Mouse (Mus musculus) forebrain, embryonic 15.5 days (tissue): ENCODE measurements around the gene Rad54l. TPM values are rescaled to one million over a fixed set of nuclear protein-coding genes. Genes with fewer than 3 reads are reported as not detected.
A peak's percentile ranks its signal among the peaks of the same experiment; 100 is the strongest.

ENCODE experiments used
- ATAC-seq: fragments of 200-750 bp; cut with Nextera tagmentation; replicated peaks from 2 replicates; pipeline ENCODE4 v1.8.0; 2017; ENCODE audit warnings: mild to moderate bottlenecking, moderate TSS enrichment, moderate library complexity
- H3K27ac ChIP-seq: fragments of 300-500 bp; sonication (generic); replicated peaks from 2 replicates; pipeline ENCODE4 v1.5.1; 2015; ENCODE audit warnings: mild to moderate bottlenecking, inconsistent platforms
- H3K27me3 ChIP-seq: fragments of 300-500 bp; sonication (generic); 2 replicates; pipeline ENCODE4 v1.6.1; 2015; ENCODE audit warnings: inconsistent platforms
- H3K36me3 ChIP-seq: fragments of 300-500 bp; sonication (generic); 2 replicates; pipeline ENCODE4 v1.6.1; 2015; ENCODE audit warnings: mild to moderate bottlenecking, inconsistent platforms
- H3K4me1 ChIP-seq: fragments of 300-500 bp; sonication (generic); 2 replicates; pipeline ENCODE4 v1.6.1; 2015; ENCODE audit warnings: inconsistent platforms
- H3K4me2 ChIP-seq: fragments of 300-500 bp; sonication (generic); replicated peaks from 2 replicates; pipeline ENCODE4 v1.6.1; 2015; ENCODE audit warnings: mild to moderate bottlenecking, inconsistent platforms
- H3K4me3 ChIP-seq: fragments of 300-500 bp; sonication (generic); 2 replicates; pipeline ENCODE4 v1.5.1; 2015; ENCODE audit warnings: mild to moderate bottlenecking, inconsistent platforms
- H3K9ac ChIP-seq: fragments of 300-500 bp; sonication (generic); replicated peaks from 2 replicates; pipeline ENCODE4 v1.6.1; 2015; ENCODE audit warnings: mild to moderate bottlenecking, inconsistent platforms
- H3K9me3 ChIP-seq: fragments of 300-500 bp; sonication (generic); 2 replicates; pipeline ENCODE4 v1.6.1; 2016; ENCODE audit warnings: inconsistent platforms
- WGBS: fragments of 180-500 bp; shearing (Covaris S2); methylation state at CpG from one replicate; pipeline ENCODE4 v1.1.7; 2015; ENCODE audit warnings: mixed read lengths; 5-methylcytosine and 5-hydroxymethylcytosine counted together
- polyA plus RNA-seq: library from polyadenylated mRNA; unstranded; fragments of >200 nt; fragmentation: Nextera tagmentation; extraction: Ambion mirVana; gene quantifications from 2 replicates; pipeline ENCODE4 v1.2.1, GENCODE M21; 2015

Gene Rad54l
- polyA plus RNA-seq, 1 experiment from 2014 or later = 21.2 TPM

DNA sequence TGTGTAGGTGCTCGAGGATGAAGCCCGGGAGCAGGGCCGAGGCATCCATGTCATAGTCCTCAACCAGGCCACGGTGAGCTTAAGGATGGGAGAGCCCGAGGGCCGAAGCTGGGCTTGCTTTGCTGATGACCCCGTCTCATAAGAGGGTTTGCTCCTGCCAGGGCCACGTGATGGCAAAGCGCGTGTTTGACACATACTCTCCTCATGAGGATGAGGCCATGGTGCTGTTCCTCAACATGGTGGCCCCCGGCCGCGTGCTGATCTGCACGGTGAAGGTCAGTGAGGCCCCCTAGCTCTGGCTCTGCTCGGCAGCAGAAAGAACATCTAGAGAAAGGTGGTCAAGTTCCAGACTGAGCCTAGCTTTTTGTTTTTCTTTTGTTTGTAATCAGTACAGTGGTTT, 29.2 kb upstream of the Rad54l start:
- Histone ChIP-seq H3K4me1 (peaks cover 15% of the 10 kb centered on the region), H3K36me3 (peaks cover 57% of the 10 kb centered on the region), H3K4me3 (no peak overlapping the region), H3K27me3 (no peaks in the 10 kb centered on the region), H3K9me3 (no peaks in the 10 kb centered on the region), H3K9ac (no peak overlapping the region), H3K27ac (no peak overlapping the region), H3K4me2 (no peak overlapping the region)
- 93% methylated on average over 15 of the region's 15 CpGs for WGBS
- ATAC-seq = no peak

DNA sequence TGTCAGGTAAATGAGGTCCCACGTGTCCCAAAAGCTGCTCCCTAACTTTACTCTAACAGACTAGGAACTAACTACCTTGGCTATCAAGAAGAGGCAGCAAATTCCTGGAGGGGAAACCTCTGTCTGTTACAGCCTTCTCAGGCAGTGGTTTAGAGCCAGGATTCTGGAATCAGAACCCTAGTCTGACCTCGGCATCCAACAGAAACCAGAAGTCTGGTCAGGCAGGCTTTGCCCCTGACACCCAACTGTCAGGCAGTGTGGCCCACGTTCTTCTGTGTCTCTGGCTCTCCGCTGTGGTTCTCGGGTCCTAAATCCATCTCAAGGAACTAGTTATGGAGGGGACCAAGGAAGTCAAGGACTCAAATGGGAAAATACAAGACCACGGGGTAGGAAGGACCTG, 27.7 kb upstream of the Rad54l start, which contains the start of gene Lurap1:
TSS of gene Lurap1 (minus strand) at position 101 of the 400 bp plus-strand sequence.
- Histone ChIP-seq H3K4me2 (peak within 1 kb of the TSS; percentile 55), H3K36me3 (peaks cover 42% of the 10 kb centered on the region), H3K27ac (peak within 1 kb of the TSS; percentile 85), H3K9me3 (no peaks in the 10 kb centered on the region), H3K27me3 (no peaks in the 10 kb centered on the region), H3K4me1 (peaks cover 15% of the 10 kb centered on the region), H3K9ac (peak within 1 kb of the TSS; percentile 93), H3K4me3 (peak within 1 kb of the TSS; percentile 78)
- no peak for ATAC-seq
- WGBS = 74% methylated on average over 6 of the region's 6 CpGs

DNA sequence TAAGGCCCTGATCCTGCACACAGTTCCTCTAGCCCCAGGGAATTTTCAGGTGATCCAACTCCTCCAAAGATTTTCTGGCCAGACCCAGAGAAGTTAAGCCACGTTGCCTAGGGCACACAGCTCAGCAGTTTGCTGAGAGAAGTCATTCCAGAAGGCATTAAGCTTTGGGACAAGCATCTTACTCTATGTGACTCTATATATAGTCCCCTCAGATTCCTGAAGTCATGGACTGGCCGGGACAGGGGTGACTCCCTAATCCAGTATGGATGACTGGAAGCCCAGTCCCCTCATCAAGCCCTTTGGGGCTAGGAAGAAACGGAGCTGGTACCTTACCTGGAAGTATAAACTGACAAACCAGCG, 27.4 kb upstream of the Rad54l start:
- H3K4me3 ChIP-seq = peak overlapping the region; percentile 78
- H3K4me1 ChIP-seq = peaks cover 15% of the 10 kb centered on the region
- peak overlapping the region; percentile 55 for H3K4me2 ChIP-seq
- H3K27ac ChIP-seq = peak overlapping the region; percentile 85
- peak; percentile 26 for ATAC-seq
- H3K27me3 ChIP-seq = no peaks in the 10 kb centered on the region
- WGBS = 24% methylated on average over 4 of the region's 4 CpGs
- H3K9ac ChIP-seq = peak overlapping the region; percentile 93
- H3K36me3 ChIP-seq = peaks cover 38% of the 10 kb centered on the region
- H3K9me3 ChIP-seq = no peaks in the 10 kb centered on the region

DNA sequence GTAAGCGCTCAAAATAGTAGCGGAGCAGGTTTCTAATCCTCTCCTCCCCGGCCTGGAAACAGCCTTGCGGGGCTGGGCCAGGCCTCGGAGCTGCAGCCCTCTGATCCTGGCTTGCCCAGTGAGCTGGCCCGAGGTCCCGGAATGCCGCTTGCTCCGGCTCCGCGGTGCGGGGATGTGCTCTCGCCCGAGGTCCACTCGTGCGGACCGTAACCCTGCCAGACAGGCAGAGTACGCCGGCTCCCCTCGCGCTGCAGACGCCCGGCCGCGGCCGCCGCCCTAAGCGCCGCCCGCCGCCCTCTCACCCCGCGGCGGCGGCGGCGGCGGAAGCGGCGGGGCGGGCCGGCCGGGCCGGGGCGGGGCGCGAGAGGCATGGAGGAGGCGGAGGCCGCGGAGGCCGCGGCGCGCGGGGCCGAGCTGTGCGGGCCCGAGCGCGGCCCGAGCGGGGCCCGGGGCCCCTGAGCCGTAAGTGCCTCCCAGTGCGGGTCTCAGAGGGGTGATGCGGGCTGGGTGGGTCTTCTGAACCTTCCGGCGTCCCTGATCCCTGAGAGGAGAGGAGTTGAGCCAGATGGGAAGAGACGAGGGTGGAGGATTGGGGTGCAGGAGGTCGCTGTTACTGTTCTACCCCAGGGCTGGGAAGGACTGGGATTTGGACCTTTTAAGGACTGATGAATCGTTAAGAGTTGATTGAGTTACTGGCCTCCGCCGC, 26.8 kb upstream of the Rad54l start:
- Histone ChIP-seq H3K4me1 (peaks cover 15% of the 10 kb centered on the region), H3K36me3 (peaks cover 33% of the 10 kb centered on the region), H3K27ac (peak overlapping the region; percentile 85), H3K4me2 (peak overlapping the region; percentile 55), H3K9ac (peak overlapping the region; percentile 93), H3K9me3 (no peaks in the 10 kb centered on the region), H3K27me3 (no peaks in the 10 kb centered on the region), H3K4me3 (peak overlapping the region; percentile 78)
- under 1% methylated on average over 70 of the region's 73 CpGs for WGBS
- ATAC-seq = peak; percentile 94

DNA sequence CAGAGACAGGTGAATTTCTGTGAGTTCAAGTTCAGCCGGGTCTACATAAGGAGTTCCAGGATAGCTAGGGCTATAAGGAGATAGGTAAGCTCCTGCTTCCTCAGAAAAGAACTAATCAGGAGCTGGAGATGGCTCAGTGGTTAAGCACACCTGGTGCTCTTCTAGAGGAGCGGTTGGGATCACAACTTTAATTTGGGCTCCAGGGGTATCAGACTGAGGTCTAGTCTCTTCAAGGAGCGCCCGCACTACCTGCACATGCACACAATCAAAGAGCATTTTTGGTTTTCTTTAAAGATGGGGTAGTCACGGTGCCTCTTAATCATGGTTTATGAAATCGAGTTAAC, 26.3 kb upstream of the Rad54l start:
- Histone ChIP-seq H3K4me2 (peak overlapping the region; percentile 55), H3K9me3 (no peaks in the 10 kb centered on the region), H3K27me3 (no peaks in the 10 kb centered on the region), H3K36me3 (peaks cover 28% of the 10 kb centered on the region; the same call in 1 of the 2 replicates), H3K4me3 (peak overlapping the region; percentile 78), H3K4me1 (peaks cover 16% of the 10 kb centered on the region), H3K9ac (peak overlapping the region; percentile 93), H3K27ac (peak overlapping the region; percentile 85)
- 18% methylated on average over 6 of the region's 6 CpGs for WGBS
- peak; percentile 16 for ATAC-seq

DNA sequence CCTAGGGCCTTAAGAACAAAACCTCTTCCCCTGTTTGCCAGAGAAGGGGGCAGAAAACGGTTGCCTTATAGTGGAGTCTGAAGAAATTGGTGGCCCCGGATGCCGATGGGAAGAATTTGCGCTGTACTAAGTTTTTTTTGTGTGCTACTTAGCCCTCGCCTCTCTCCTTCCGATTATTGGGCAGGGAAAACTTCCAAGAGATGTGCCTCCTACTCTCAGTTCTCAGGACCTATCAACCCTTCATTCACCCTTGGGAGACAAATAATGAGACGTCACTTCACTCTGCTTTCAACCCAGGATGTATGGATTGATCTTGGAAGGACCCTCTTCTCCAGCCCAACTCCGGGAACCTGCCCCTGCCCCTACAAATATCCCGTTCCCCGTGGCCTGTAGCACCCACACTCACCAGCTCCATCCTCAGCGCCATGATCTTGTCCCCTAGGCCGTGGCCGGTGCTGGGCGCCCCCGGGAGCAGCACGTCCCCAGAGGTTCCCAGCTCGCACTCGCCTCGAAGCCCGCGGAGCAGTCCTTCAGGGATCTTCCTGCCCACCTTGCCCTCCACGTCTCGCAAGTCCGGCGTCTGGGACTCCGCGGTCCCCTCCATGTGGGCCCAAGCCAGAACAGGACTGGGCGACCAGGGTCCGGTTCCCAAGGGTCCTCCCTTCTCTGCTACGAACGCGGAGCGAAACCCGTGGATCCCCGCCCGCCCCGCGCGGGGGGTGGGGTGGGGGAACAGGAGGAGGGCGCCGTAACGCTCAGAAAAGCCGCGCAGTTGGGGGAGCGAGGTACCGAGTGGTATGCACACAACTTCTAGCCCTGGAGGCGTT, 20.6 kb upstream of the Rad54l start:
- ATAC-seq = peak; percentile 85
- H3K4me1 ChIP-seq = peaks cover 18% of the 10 kb centered on the region
- no peaks in the 10 kb centered on the region for H3K36me3 ChIP-seq
- WGBS = under 1% methylated on average over 41 of the region's 47 CpGs
- H3K9me3 ChIP-seq = no peaks in the 10 kb centered on the region
- H3K9ac ChIP-seq = peak overlapping the region; percentile 57
- H3K4me3 ChIP-seq = peak overlapping the region; percentile 65
- no peak overlapping the region for H3K27ac ChIP-seq
- no peaks in the 10 kb centered on the region for H3K27me3 ChIP-seq
- H3K4me2 ChIP-seq = peak overlapping the region; percentile 97

DNA sequence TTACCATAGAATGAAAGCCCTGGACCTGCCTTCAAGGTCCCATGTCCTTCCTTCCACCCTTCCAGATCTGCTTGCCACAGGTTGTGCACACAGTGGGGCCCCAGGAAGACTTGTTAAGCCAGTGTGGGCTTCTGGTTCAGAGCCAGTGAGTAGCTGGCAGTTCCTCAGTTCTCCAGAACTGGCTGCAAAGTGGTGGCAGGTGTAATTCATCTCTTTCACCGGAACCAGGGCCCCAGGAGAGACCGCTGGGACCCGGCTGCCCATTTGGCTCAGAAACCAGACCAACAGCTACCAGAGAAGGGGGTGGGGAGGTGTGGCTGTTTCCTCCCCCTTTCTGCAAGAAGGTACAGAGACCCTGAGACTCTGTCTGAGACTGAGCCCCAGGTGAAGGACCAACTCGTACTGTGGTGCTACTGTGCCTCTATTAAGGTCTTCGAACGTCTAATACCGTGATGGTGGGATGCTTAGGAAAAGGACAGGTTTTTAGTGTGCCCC, 19.9 kb upstream of the Rad54l start:
- Histone ChIP-seq H3K36me3 (no peaks in the 10 kb centered on the region), H3K4me3 (peak overlapping the region; percentile 65), H3K9me3 (no peaks in the 10 kb centered on the region), H3K27ac (no peak overlapping the region), H3K9ac (peak overlapping the region; percentile 8; the same call in 1 of the 2 replicates), H3K4me1 (peaks cover 18% of the 10 kb centered on the region), H3K27me3 (no peaks in the 10 kb centered on the region), H3K4me2 (peak overlapping the region; percentile 97)
- no peak for ATAC-seq
- WGBS = 6% methylated on average over 7 of the region's 7 CpGs

DNA sequence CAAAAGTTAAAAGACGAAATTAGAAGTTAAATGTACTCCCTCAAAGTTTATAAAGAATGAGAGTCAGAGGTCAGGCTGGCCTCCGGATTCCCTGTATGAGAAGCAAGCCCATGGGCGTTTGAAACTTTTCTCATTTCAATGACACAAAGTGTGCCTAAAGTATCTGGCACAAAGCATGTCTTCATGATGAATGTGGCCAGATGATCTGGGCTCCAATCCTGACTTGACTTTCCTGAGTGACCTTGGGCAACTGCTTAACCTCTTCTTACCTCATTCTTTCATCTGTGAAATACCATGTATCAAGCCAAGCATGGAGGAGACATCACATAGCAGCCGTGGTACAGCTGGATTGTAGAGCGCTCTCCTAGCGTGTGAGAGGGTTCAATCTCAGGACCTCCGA, 18.8 kb upstream of the Rad54l start:
- 84% methylated on average over 7 of the region's 7 CpGs for WGBS

GRCm38 (mm10) chr4:116141736-116142135, 18.2 kb upstream of the Rad54l start:
- no peak overlapping the region for H3K9ac ChIP-seq
- H3K27me3 ChIP-seq = no peaks in the 10 kb centered on the region
- no peaks in the 10 kb centered on the region for H3K9me3 ChIP-seq
- no peak overlapping the region for H3K4me3 ChIP-seq
- WGBS = 84% methylated on average over 1 of the region's 1 CpGs
- H3K4me1 ChIP-seq = peaks cover 18% of the 10 kb centered on the region
- H3K36me3 ChIP-seq = no peaks in the 10 kb centered on the region
- no peak overlapping the region for H3K4me2 ChIP-seq
- ATAC-seq = no peak
- no peak overlapping the region for H3K27ac ChIP-seq

More for the DNA sequence above, 18.8 kb upstream of the Rad54l start:
- H3K9me3 ChIP-seq = no peaks in the 10 kb centered on the region
- H3K9ac ChIP-seq = no peak overlapping the region
- H3K27me3 ChIP-seq = no peaks in the 10 kb centered on the region
- H3K4me2 ChIP-seq = no peak overlapping the region
- no peak for ATAC-seq
- H3K4me3 ChIP-seq = no peak overlapping the region
- no peaks in the 10 kb centered on the region for H3K36me3 ChIP-seq
- peaks cover 18% of the 10 kb centered on the region for H3K4me1 ChIP-seq
- H3K27ac ChIP-seq = no peak overlapping the region

DNA sequence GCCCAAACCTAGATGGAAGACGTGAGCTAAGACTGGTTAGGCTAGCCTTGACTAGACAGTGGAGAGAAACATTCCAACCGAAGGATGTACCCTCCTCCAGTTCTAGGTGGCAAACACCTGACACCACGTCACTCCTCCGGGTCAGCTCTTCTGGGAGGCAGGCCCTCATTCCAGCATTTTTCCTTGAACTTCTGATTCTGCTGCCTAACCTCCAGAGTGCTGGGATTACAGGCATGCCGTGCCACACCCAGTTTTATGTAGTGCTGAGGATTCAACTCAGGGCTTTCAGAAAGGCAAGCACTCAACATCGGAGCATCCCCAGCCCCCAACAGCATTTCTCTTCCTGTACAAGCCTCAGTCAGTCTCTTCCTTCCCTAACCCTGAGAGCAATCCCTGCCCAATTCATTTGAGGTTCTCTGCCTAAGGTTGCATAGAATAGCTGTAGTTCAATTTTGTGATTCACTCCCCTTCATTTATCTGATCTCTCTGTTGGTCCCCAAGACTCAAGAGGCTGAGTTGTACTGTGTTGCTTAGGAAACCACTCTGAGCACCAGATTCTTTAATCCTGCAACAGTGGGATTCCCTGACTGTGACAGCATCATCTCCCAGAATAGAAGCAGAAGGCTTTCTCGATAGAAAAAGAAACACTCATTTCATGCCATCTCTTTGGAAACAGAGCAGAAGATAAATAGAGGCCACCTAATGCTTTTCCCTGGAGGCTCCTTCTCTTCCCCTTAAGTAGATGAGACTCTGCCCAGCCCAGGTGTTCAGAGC, 17.5 kb upstream of the Rad54l start:
- H3K9me3 ChIP-seq = no peaks in the 10 kb centered on the region
- H3K27ac ChIP-seq = no peak overlapping the region
- no peak overlapping the region for H3K4me3 ChIP-seq
- H3K36me3 ChIP-seq = no peaks in the 10 kb centered on the region
- peaks cover 18% of the 10 kb centered on the region for H3K4me1 ChIP-seq
- H3K9ac ChIP-seq = no peak overlapping the region
- WGBS = 85% methylated on average over 7 of the region's 7 CpGs
- H3K4me2 ChIP-seq = no peak overlapping the region
- no peak for ATAC-seq
- H3K27me3 ChIP-seq = no peaks in the 10 kb centered on the region

- no peaks in the 10 kb centered on the region for H3K4me1 ChIP-seq
- ATAC-seq = no peak
- 55% methylated on average over 13 of the region's 13 CpGs for WGBS
Observed at GRCm38 (mm10) chr4:116137421-116137996, 14.0 kb upstream of the Rad54l start.

More at GRCm38 (mm10) chr4:116137421-116137996, 14.0 kb upstream of the Rad54l start:
- H3K9ac ChIP-seq = no peak overlapping the region
- no peaks in the 10 kb centered on the region for H3K27me3 ChIP-seq
- H3K9me3 ChIP-seq = no peaks in the 10 kb centered on the region
- H3K4me3 ChIP-seq = no peak overlapping the region
- no peaks in the 10 kb centered on the region for H3K36me3 ChIP-seq
- H3K4me2 ChIP-seq = no peak overlapping the region
- no peak overlapping the region for H3K27ac ChIP-seq
